Mouse (Mus musculus) thymus, adult 2 months (tissue): ENCODE data around the gene Lrrc4c.

ENCODE experiments used
- CTCF ChIP-seq: fragments of 200-500 bp; IDR thresholded peaks from 2 replicates; pipeline ENCODE4 v1.5.1; 2012; ENCODE audit warnings: mild to moderate bottlenecking, control low read depth, low read length, moderate library complexity, borderline replicate concordance; ENCODE audit not compliant: control insufficient read depth, poor library complexity, insufficient read depth; ENCODE audit errors: extremely low read depth
- POLR2A ChIP-seq: fragments of 200-500 bp; IDR thresholded peaks from 2 replicates; pipeline ENCODE4 v1.6.1; 2012; ENCODE audit warnings: mild to moderate bottlenecking, low read length, control low read depth, moderate library complexity; ENCODE audit not compliant: control insufficient read depth, poor library complexity, insufficient read depth; ENCODE audit errors: extremely low read depth

GRCm38 (mm10) chr2:96275061-96275460, 42.9 kb upstream of the Lrrc4c start:
- TF ChIP-seq CTCF, result no peak
- no peak for TF ChIP-seq POLR2A
